Mouse (Mus musculus) cerebral cortex, adult 2 months (tissue): ENCODE data around the gene Cpm.

Source experiments
- WGBS: fragments of 180-500 bp; shearing (Covaris S2); methylation state at CpG from one replicate; pipeline ENCODE4 v1.1.7; 2018; 5-methylcytosine and 5-hydroxymethylcytosine counted together

The Cpm gene

DNA sequence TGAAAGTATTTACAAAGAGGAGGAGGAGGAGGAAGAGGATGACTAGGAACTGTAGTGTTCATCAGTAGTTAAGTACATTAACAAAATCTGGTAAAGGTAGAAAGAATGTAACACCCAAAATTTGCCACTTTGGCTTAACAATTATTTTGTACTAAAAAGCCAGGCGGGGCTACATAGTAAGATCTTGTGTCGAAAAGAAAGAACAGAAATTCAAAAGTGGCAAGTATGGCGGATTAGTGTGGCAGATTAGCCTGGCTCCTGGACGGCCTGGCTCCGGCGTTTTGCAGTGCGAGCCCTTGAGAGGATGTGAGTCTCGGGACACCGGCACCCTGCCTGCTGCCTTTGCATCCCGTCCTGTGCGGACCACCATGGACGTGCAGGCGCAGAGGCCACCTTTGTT lies 35.4 kb upstream of the Cpm start:
- 95% methylated on average over 13 of the region's 13 CpGs for WGBS

DNA sequence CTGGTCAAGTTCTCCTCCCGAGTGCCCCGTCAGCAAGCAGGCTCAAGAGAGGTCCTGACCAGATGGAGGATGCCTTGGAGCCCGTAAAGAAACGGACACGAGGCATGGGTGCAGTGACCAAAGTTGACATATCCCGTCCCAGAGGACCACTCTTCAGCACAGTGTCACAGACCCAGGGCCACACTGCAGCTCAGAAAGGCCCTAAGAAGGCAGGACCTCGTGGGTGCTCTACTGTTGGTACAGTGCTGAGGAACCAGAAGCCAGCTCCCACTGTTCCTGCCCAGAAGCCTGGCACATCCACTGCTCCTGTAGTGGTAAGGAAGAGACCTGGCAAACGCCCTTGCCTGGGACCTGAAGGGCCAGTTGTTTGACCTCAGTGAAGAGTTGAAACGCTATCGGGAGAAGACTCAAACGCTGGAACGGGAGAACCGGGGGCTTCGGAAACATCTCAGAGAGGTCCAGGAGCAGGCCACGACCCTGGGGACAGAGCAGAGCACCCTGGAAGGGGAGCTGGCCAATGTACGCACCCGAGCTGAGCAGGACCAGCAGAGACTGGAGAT lies 34.9 kb upstream of the Cpm start:
- 93% methylated on average over 17 of the region's 17 CpGs for WGBS

DNA sequence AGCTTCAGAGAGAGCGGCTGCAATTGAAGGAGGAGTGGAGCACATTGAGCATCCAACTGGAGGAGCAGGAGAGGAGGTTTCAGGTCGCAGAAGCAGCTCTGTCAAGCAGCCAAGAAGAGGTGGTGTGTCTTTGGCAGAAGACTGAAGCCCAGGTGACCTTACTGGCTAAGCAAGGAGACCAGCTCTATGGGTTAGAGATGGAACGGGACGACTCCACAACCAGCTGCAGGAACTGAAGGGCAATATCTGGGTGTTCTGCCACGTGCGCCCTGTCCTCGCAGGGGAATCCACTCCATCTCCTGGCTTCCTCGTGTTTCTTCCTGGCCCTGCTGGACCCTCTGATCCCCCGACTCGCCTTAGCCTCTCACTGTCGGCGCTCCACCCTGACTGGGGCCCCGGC lies 34.4 kb upstream of the Cpm start:
- 89% methylated on average over 13 of the region's 13 CpGs for WGBS

DNA sequence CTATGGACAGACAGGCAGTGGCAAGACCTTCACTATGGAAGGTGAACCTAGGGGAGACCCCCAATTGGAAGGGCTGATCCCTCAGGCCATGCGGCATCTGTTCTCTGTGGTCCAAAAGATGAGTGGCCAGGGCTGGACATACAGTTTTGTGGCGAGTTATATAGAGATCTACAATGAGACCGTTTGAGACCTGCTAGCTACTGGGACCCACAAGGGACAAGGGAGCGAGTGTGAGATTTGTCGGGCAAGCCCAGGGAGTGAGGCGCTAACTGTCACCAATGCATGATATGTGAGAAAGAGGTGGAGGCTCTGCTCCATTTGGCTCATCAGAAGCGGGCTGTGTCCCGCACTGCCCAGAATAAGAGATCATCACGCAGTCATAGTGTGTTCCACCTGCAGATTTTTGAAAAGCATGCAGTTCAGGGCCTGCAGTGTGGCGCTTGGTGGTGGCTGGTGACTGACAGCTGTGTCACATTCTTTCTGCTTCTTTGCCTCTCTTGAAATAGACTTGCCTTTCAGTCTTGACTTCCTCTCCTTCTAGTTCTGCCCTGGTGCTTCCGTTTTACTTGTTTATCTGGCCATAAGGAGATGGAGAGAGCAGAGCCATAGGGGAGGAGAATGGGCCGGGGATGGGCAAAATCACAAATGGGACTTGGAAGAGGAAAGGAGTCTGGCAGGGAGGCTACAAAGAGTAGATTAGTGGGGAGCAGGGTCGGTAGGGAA lies 33.7 kb upstream of the Cpm start:
- WGBS = 83% methylated on average over 13 of the region's 13 CpGs

DNA sequence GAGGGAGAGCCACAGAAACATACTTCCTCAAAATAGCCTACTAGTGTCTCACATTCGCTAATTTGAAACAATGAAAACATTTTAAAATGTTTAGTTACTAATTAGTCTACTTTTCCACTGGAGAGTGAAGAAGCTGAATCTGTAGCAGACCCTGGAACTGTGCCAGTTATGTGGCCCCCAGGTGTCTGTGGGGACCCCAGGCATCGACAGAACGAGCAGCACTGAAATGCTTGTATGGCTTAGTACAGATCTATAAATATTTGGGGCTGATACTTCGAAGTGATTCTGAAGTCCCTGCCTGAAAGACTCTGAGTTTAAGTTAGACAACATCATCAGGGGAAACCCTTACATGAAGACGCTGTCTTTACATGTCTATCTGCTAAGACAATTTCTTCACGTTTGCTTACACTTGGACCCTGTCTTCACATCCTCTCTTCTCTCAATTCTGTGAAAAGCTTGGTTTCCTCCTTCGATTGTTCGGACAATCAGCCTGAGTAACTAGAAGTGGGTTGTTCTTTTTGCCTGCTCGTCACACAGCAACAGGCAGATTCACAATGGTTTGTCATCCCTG lies 33.0 kb upstream of the Cpm start:
- WGBS = 79% methylated on average over 9 of the region's 9 CpGs

DNA sequence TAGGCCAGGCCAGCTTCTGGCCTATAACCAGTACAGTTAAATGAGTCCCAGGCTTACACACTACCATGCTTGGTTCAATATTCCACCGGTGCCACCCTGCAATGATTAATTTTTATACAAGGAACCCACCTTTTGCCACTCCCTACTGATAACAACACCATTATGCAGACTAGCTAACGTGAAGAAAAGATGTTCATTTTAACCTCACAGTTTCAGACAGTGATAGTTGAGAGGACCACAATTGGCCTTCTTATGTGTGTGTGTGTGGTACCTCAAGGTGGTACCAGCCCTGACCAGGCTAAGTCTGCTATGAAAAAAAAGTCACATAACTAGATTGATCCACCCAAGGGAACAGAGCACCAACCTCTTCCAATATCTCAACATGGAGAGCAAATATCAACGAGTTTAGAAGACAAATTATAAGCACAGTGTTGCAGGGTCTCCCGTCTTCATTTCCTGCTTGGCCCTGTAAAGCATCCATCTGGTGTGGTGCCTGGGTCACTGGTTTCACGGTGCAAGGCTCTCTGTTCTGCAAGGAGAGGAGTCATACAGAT lies 32.5 kb upstream of the Cpm start:
- 81% methylated on average over 5 of the region's 5 CpGs for WGBS

DNA sequence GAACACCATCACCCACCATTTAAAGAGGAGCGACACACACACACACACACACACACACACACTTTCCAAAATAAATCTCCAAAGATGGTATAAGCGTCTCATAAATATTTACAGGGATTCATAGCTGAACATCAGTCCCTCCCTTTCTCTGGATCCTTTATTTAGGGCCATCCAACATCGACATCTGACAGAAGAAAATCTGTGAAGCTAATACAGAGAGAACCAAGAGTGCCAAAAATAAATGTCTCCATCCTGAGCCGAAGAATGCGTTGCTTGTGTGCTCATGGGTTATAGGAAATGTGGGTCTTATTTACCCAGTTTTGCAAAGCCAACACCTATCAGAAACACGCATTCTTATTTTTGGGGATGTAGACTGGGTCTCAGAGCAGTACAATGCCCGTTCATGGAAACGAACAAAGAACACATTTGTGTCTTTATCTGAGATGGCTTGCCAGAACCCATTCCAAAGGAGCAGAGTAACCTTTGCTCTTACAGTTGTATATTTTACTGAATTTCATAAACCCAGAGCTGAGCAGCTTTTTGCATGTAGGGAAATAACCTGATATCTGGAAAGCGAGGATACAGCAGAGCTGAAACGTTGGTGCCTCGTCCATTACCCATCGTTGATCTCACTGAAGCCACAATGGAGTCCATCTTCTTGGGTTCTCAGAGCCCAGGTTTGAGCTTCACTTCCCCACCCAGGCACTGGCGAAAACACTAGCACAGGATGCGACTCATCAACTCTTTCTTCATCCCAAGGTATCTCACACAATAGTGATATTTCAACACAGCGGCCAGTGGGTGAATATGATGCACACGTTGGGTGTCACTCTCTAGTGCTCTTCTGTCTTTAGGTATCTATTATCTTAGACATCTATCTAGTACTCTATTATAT lies 31.7 kb upstream of the Cpm start:
- WGBS = 85% methylated on average over 16 of the region's 16 CpGs

DNA sequence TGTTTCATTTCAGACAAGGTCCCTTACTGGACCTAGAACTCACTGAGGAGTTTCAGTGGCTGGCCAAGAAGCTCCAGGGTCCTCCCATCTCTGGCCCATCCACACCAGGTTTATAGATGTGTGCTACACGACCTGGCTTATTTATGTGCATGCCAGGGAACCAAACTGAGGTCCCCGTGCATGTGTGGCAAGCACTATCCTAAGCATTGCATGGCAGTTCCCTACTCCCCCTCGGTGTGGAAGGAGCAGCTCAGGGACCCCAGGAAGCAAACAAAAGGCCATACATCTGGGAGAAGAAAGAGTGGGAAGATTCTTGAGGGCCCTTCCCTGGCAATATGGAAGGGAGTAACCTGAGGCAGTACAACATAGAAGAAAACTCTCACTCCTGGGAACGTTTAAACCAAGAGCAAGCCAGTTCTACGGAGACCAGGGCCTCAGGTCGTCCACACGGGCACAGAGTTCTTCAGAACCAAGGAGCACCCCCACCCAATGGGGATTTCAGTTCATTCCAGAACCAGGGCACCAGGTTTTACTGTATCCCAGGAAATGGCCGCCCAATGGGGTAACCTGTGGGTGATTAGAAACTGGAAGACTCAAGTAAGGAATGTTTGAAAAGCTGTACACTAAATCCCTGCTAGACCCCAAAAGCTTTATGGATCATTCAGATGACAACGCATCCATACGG lies 30.9 kb upstream of the Cpm start:
- 94% methylated on average over 10 of the region's 10 CpGs for WGBS

DNA sequence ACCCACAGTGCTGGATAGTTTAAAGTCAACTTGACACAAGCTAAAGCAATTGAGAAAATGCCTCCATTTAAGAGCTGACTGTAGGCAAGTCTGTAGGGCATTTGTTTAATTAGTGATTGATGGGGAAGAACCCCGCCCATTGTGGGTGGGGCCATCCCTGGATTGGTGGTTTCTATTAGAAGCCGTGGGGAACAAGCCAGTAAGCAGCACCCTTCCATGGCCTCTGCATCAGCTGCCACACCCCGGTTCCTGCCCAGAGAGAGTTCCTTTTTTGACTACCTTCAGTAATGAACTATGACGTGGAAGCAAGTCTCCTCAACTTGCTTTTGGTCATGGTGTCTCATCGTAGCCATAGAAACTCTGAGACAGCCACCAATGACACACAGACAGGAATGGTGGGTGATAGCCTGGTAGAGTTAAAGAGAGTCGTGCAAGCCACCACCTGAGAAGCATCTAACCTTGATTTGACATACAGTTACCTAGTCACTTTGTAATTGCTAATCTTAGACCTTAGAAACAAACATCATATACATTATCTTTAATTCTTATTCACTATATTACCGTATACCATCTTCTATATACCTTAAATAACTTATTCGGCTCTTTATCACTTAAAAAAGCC lies 30.2 kb upstream of the Cpm start:
- WGBS = 90% methylated on average over 8 of the region's 8 CpGs

DNA sequence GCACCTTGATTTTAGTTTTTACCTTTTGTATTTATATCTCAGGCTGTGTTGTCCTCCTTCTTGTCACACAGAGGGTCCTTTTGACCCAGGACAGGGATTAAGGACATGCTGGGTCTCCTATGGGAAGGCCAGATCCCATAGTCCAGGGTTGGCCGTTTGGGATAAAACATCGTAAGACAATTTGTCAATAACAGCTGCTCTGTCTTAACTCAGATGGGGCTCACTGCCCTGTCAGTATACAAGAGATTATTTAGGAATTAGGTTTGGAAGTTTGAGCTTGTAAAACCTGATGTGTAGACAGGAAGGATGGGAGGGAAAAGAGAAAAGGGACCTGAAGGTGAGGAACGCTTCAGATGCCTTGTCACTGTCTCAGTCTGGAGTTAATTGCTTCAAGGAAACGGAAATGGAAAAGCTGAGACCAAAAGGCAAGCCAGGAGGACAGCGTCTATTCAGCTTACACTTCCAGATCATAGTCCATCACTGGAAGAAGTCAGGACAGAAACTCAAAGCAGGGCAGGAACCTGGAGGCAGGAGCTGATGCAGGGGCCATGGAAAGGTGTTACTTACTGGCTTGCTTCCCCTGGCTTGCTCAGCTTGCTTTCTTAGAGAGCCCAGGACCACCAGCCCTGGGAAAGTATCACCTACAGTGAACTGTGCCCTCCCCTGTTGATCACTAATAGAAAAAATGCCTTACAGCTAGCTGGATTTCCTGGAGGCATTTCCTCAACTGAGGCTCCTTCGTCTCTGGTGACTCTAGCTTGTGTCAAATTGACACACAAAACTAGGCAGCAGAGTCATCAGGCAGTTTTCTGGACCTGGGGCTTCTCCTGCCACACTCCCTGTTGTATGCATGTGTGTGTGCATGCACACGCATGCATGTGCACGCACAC lies 27.9 kb upstream of the Cpm start:
- 87% methylated on average over 8 of the region's 8 CpGs for WGBS

DNA sequence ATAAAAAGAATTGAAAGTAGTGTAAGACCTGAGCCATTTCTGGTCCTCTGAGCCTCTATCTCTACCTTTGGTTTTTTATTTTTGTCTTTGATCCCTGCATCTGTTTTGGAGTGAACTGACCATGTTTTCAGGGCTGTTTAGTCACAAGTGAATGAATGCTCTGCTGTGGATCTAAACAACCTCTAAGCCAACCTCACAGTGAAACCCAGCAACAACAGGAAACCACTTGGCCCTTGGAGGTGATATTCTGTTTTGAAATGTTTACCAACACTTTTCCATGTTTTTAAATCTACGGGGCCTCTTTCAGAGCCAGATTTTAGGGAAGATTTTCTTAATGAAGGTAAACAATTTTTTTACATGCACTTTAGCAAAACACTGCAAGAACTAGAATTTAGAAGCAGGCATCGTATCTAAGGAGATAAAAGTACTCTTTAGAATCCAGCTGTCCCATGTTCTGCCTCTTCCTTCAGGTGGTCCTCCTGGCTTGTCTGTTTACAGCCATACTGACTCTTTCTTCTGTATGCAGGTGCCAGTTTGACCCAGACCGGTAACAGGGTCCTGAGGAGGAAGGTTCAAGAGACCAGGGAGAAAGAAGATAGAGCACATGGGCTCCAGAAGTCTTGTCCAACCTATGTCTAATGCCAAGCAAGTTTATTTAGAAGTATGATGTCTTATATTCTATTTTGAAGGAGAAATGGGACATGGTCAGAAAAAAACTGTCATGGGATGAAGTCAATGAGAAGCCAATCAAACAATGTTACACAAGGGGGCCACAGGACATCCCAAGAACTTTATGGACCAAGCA lies 26.8 kb upstream of the Cpm start:
- WGBS = 93% methylated on average over 3 of the region's 3 CpGs

DNA sequence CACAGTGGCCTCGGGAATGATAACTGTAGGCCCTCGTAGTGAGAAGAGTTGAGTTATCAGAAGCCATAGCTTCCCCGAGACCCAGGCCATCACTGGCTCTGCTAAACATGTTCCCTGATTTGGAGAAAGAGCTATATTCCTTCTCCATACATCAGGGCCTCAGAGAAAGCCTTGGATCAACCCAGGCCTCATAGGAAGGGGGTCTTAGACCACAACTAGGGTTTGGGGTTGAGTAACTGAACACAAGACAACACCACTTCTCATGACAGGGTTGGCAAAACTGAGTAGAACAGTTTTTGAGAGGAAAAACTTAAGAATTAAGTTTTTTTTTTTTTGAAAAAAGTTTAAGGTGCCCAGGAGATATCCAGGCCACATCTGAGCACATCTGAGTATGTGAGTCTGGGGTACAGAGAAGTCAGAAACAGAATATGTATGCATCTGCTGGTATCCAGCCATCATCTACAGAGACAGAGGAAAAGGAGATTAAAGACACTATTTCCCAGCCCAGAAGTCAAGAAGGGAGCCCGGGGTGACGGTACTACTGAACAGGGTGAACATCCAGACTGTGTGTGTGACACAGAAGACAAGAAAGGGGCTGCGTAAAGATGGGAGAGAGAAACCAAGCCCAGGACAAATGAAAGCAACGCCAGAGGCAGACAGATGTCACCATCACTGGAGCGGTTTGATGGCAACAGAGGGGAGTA lies 26.0 kb upstream of the Cpm start:
- WGBS = 82% methylated on average over 8 of the region's 8 CpGs

DNA sequence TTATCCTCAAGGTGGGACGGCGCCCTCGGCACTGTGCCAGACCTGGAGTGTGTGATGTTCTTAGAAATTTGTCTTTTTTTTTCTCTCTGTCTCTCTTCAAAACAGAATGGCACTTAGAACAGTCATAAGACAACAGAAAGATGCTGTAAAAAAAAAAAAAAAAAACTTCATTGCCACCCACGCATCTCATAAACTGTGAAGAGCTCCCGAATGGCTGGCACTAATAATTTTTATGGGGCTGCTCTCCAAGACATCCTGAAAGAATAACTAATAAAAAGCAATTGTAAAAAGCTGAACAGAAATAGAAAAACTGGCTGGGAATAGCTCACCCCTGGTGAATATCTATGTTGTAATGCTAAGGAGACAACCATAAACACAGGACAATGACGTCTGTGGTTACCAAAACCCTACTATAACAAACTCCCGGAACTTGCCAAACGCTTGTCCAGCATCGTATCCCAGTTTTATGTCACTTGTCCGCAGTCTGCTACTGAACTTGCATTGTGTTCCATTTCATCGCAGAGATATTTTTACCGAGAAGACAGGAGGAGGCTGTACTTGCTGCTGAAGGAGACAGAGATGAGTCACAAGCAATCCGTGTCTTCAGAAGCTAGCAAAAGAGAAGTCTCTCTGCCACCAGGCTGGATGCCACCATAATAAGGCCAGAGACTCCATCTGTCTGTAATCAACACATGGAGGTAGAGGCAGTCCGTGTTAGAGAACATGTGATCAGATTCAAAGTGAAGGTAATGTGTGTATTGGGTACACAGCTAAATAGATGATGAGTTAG lies 25.3 kb upstream of the Cpm start:
- 48% methylated on average over 14 of the region's 14 CpGs for WGBS

DNA sequence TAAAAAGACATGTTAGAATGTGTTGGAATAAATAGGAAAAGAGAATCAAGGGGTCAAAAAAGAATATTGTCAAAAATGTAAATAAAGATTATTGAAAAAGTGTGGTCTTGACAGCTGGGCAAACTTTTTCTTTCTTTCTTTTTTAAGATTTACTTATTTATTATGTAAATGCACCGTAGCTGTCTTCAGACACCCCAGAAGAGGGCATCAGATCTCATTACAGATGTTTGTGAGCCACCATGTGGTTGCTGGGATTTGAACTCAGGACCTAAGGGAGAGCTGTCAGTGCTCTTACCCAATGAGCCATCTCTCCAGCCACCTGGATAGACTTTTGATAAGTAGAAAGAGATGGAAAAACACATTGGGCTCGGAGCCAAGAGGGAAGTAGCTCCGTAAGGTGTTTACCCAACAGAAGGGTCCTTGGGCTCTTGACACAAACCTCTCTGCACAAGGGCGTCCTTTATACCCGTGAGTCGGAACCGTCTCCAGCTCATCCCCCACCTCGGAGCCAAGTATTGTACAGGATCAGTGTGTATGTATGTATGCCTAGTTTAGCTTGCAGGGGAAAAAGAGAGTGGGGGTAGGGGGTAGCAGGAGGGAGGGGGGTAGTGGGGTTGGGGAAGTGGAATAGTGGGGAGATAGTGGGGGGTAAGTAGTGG lies 24.5 kb upstream of the Cpm start:
- WGBS = 76% methylated on average over 8 of the region's 8 CpGs

DNA sequence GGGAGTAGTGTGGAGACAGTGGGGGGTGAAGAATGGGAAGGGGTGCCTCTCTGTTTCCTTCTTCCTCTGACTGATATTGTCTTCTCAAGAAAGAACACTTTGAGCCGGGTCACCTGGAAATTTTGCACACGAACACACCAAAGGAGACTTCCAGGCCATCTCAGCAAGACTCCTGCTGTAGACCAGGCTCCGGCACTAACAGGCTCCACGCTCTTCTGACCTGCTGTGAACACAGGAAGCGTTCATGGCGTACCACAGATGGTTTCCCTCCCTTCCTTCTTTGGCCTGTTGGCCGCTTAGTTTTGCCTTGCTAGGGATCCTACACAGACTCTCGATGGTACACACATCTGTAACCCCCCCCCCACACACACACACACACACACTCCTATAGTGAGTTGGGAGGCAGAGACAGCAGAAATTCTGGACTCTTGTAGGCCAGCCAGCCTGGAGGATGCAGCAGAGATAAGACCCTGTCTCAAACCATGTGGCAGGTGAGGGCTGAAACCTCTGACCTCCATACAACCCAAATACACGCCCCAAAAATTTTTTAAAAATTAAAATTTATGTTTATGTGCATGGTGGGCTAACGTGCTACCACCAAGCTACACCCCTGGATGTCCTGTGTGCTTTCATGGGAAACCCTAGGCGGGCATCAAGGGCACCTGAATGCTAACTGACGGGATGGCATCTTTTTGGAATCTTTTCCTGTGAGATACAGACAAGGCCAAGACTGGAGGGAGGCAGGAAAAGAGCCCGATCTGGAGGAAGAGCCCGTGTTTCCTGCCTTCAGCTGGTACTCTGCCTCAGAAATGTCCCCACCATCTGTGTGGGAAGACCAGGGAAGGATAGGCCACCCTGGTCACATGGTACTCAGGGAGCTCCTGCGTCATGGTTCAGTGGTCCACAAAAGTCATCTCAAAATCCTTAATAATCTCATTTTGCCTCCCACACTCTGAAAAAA lies 23.7 kb upstream of the Cpm start:
- WGBS = 84% methylated on average over 15 of the region's 15 CpGs

DNA sequence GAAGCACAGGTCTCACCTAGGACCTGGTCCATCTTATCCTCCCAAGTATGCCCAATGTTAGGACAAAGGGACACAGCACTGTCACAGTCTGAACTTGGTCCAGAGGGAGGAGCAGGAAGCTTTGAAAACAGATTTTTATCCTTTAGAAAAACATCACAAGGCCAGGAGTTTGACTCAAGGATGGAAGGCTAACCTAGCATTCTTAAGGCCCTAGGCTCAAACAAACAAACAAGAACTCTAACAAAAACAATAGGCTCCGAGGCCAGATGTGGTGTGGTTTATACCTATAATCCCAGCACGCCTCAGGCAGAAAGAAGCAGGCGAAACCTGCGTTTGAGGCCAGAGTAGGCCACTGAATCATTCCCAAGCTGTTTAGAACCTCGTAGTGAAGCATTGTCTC lies 22.9 kb upstream of the Cpm start:
- WGBS = 80% methylated on average over 5 of the region's 5 CpGs
